Mouse (Mus musculus) heart, postnatal 0 days (tissue): Measurements from ENCODE around the gene Gm6034. TPM values are rescaled to one million over a fixed set of nuclear protein-coding genes. Genes with fewer than 3 reads are reported as not detected.
"Not testable (repeated sequence)": the region's sequence is repeated elsewhere in the genome, so short reads cannot be mapped to it uniquely, and the experiment has no call there.

Experiments
- ATAC-seq: fragments of 200-750 bp; cut with Nextera tagmentation; 2 replicates; pipeline ENCODE4 v1.8.0; 2017; ENCODE audit warnings: low read depth, moderate number of reproducible peaks, moderate library complexity; ENCODE audit not compliant: insufficient read depth
- DNase-seq: peaks from one replicate; pipeline ENCODE4 v3.0.0-alpha.2; 2016; ENCODE audit warnings: low spot score
- H3K27ac ChIP-seq: fragments of 300-500 bp; sonication (generic); 2 replicates; pipeline ENCODE4 v1.5.1; 2014; ENCODE audit warnings: low read depth, mild to moderate bottlenecking
- H3K27me3 ChIP-seq: fragments of 300-500 bp; sonication (generic); 2 replicates; pipeline ENCODE4 v1.6.1; 2014; ENCODE audit warnings: low read length, mixed read lengths; ENCODE audit not compliant: control insufficient read depth, insufficient read depth
- H3K36me3 ChIP-seq: fragments of 300-500 bp; sonication (generic); replicated peaks from 2 replicates; pipeline ENCODE4 v1.6.1; 2014; ENCODE audit warnings: low read length, mixed read lengths; ENCODE audit not compliant: control insufficient read depth, insufficient read depth
- H3K4me1 ChIP-seq: fragments of 300-500 bp; sonication (generic); 2 replicates; pipeline ENCODE4 v1.6.1; 2014; ENCODE audit warnings: antibody characterized with exemption; ENCODE audit not compliant: control insufficient read depth, insufficient read depth
- H3K4me2 ChIP-seq: fragments of 300-500 bp; sonication (generic); 2 replicates; pipeline ENCODE4 v1.6.1; 2014; ENCODE audit warnings: low read depth, mild to moderate bottlenecking, low read length, moderate library complexity
- H3K4me3 ChIP-seq: fragments of 300-500 bp; sonication (generic); 2 replicates; pipeline ENCODE4 v1.5.1; 2014; ENCODE audit warnings: low read depth, low read length
- H3K9ac ChIP-seq: fragments of 300-500 bp; sonication (generic); replicated peaks from 2 replicates; pipeline ENCODE4 v1.6.1; 2014; ENCODE audit warnings: low read depth, low read length, mixed read lengths
- H3K9me3 ChIP-seq: fragments of 300-500 bp; sonication (generic); replicated peaks from 2 replicates; pipeline ENCODE4 v1.6.1; 2016; ENCODE audit warnings: low read length; ENCODE audit not compliant: control insufficient read depth
- CTCF ChIP-seq: IDR thresholded peaks from 2 replicates; pipeline ENCODE4 v1.5.1; 2016; ENCODE audit warnings: antibody characterized with exemption, control low read depth, low read depth
- WGBS: fragments of 180-500 bp; shearing (Covaris S2); extraction: QIAGEN DNeasy Blood & Tissue Kit; methylation state at CpG from one replicate; pipeline ENCODE4 v1.1.7; 2014; 5-methylcytosine and 5-hydroxymethylcytosine counted together
- polyA plus RNA-seq: library from polyadenylated mRNA; unstranded; fragments of >200 nt; fragmentation: Nextera tagmentation; extraction: Ambion mirVana; gene quantifications from 2 replicates; pipeline ENCODE4 v1.2.1, GENCODE M21; 2015
- total RNA-seq: library from RNA; depleted of rRNA; stranded (reverse); fragments of >200 nt; gene quantifications from 2 replicates; pipeline ENCODE4 v1.2.3, GENCODE M21; 2014; ENCODE audit warnings: low replicate concordance

Gene Gm6034
- total and polyA plus RNA-seq, 2 experiments from 2014 or later: not detected

DNA sequence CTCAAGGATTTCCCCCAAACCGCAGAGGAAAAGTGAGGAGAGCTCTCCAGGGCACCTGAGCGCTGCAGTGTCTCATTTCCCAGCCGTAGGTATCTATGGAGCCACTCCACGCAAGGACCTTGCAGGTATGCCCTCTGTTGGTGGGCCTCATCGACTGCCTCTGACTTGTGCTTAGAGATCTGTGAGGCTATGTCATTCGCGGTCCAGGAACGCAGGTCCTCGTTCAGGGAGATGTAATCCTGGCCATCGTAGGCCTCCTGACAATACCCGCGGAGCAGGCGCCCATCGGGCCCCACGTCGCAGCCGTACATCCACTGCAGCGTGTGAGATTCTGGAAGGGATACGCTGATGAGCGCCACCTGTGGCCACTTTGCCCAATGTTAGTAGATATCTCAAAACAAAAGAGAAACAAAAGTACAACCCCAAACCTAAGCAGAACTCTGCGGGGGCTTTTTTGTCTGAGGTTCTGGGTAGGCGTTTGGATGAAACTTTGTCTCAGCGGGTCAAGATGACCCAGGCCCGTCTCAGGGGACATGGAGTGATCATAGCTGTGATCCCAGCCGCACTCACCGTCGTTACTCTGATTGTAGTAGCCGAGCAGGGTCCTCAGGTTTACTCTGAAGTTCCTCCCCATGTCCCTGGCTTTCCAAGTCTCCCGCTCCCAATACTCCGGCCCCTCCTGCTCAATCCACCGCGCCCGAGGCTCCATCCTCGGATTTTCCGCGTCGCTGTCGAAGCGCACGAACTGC, 11.0 kb upstream of the Gm6034 start:
- H3K4me1 ChIP-seq, H3K9me3 ChIP-seq, H3K27me3 ChIP-seq, H3K36me3 ChIP-seq, DNase-seq: not testable (repeated sequence)
- Histone ChIP-seq H3K4me3 (peak overlapping the region; percentile 64), H3K9ac (peak overlapping the region; percentile 70), H3K27ac (peak overlapping the region; percentile 48), H3K4me2 (peak overlapping the region; percentile 88)
- TF ChIP-seq CTCF: peak; percentile 28
- WGBS: 3% methylated on average over 40 of the region's 40 CpGs
- ATAC-seq: peak; percentile 37

DNA sequence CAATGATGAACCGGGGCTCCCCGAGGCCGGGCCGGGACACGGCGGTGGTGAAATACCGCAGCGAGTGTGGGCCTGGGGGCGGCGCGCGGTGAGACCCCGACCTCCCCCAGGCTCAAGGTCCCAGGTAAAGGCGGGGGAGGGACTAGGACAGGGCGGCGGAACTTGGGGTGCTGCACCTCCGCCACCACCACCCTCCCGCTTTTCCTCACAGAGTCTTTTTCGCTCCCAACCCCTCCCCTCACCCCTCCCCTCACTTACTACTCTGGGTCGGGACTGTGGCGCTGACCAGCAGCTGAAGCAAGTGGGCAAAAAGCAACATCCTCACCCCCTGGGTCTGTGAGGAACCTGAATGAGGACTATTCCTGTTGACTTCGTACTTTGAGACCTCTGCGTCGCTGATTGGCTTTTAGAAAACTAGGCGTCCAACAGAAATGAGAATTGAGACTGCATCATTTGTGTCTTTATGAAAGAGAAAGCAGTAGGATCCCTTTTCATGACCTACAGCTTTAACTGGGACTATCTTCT, 10.3 kb upstream of the Gm6034 start, which contains the start of gene H2-T23:
H2-T23 (minus strand) TSS at position 505 of the 525 bp plus-strand sequence.
- peak; percentile 43 for DNase-seq
- H3K9me3 ChIP-seq, H3K36me3 ChIP-seq, H3K4me1 ChIP-seq, H3K27me3 ChIP-seq: not testable (repeated sequence)
- Histone ChIP-seq H3K9ac (peak within 1 kb of the TSS; percentile 70), H3K4me3 (peak within 1 kb of the TSS; percentile 64), H3K27ac (peak within 1 kb of the TSS; percentile 48), H3K4me2 (peak within 1 kb of the TSS; percentile 88)
- peak; percentile 57 for ATAC-seq
- under 1% methylated on average over 25 of the region's 25 CpGs for WGBS

DNA sequence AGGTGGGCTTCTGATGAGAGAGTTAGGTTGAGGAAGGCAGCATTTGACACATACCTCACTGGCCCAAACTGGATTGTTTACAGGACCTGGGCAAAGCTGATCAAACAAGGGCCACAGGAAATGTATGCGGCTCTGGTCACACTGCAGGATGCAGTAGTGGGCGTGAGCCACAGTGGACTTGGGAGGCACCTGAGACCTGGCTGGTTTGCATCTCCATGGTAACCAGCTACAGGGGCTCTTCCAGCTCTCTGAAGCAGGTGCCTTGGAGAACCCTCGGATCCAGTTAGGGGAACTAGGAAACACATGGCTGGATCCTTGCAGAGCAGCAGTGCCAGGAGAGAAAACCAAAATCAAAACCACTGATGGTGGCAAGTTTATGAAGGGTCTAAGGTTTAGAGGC, 8.2 kb upstream of the Gm6034 start:
- H3K36me3 ChIP-seq, H3K4me1 ChIP-seq, ATAC-seq, H3K4me3 ChIP-seq, H3K9me3 ChIP-seq, H3K27me3 ChIP-seq, DNase-seq, H3K9ac ChIP-seq, H3K27ac ChIP-seq, H3K4me2 ChIP-seq: not testable (repeated sequence)
- WGBS: 61% methylated on average over 3 of the region's 3 CpGs

DNA sequence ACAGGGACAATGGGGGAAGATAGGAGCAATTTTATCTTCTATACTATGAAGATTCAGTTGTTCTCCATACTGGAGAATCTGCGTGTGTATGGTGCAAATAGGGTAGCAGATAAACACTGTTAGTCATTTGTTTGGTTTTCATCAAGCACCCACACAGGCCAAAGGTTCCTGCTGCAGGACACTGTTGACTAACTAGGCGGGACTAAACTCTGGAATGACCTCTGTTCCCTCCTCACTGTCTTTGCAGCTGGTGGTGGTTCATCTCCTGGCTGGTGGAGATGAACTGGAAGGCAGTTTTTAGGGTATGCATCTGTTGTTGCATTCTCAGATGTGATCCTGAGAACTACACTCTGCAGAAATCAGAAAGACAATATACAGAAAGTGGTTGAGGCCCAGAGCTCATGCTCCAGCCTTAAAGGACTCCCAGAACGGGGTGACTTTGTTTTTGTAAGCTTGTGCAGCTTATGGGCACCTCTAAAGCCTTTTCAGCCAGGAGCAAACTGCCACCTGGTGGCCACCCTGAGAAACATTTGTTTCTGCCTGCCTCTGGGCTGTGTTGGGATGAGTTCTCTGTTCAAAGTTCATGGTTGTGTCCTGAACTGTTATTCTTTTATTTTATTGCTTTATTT, 7.6 kb upstream of the Gm6034 start:
- not testable (repeated sequence) for H3K27me3 ChIP-seq, H3K4me2 ChIP-seq, H3K36me3 ChIP-seq, H3K9me3 ChIP-seq, H3K27ac ChIP-seq, H3K9ac ChIP-seq, H3K4me1 ChIP-seq, H3K4me3 ChIP-seq
- DNase-seq (peak; percentile 36), ATAC-seq (peak; percentile 49; the same call in 1 of the 2 replicates)
- TF ChIP-seq CTCF: peak; percentile 55
- WGBS: 31% methylated on average over 3 of the region's 3 CpGs

DNA sequence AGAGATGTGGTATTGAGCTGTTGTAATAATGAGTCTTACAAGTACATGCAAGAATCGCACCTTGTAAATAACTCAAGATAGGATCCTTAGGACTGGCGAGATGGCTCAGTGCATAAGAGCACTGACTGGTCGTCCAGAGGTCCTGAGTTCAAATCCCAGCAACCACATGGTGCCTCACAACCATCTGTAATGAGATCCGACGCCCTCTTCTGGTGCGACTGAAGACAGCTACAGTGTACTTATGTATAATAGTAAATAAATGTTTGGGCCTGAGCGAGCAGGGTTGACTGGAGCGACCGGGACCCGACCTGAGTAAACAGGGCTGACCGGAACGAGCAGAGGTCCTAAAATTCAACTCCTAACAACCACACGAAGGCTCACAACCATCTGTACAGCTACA, 6.6 kb upstream of the Gm6034 start:
- H3K9me3 ChIP-seq, H3K27me3 ChIP-seq, H3K4me1 ChIP-seq, H3K4me3 ChIP-seq, H3K4me2 ChIP-seq, H3K27ac ChIP-seq, H3K36me3 ChIP-seq, DNase-seq, H3K9ac ChIP-seq, ATAC-seq: not testable (repeated sequence)
- 81% methylated on average over 13 of the region's 13 CpGs for WGBS

DNA sequence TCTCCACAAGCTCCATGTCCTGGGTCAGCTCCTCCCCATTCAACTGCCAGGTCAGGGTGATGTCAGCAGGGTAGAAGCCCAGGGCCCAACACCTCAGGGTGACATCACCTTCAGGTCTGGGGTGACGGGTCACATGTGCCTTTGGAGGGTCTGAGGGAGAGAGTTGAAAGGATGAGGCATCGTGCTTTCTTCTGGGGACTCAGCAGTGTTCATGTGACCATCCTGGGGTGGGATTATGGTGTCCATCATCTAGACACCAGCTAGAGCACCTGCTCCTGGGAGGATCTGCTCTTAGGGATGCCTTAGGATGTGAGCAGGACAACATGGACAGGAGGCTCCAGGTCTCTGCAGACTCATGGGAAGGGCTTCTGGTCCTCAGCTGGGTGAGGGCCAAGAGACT, 2.2 kb upstream of the Gm6034 start:
- not testable (repeated sequence) for DNase-seq, H3K36me3 ChIP-seq, H3K4me1 ChIP-seq, H3K4me2 ChIP-seq, ATAC-seq, H3K27me3 ChIP-seq, H3K27ac ChIP-seq, H3K9ac ChIP-seq, H3K9me3 ChIP-seq, H3K4me3 ChIP-seq
- 78% methylated on average over 2 of the region's 2 CpGs for WGBS

DNA sequence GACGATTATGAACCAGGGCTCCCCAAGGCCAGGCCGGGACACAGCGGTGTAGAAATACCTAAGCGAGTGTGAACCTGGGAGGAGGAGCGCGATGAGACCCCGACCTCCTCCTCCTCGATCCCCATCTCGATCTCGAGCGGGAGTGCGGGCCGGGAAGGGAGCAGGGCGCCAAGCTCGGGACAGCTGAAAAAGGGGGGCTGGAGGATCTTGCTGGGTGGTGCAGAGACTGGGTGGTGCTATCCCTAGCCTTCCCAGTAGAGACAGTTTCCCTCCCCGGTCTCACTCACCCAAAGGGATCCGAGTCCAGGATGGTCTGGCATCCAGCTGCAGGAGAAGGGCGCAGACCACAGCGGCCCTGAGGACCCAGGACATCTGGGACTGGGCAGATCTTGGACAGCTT, 706 bp upstream of the Gm6034 start:
- H3K4me1 ChIP-seq, H3K9me3 ChIP-seq, H3K36me3 ChIP-seq, H3K27ac ChIP-seq, DNase-seq, H3K27me3 ChIP-seq: not testable (repeated sequence)
- 0 out of 2 replicates have a peak overlapping the region, but pooled peaks have one; percentile 26 for H3K9ac ChIP-seq
- peak overlapping the region; percentile 51 for H3K4me3 ChIP-seq
- 2% methylated on average over 18 of the region's 19 CpGs for WGBS
- peak overlapping the region; percentile 69 for H3K4me2 ChIP-seq
- peak; percentile 78 for ATAC-seq
